In genomic region chr11:63543971-63544696, GRCm38 (mm10) we compare ENCODE assay signal across 27 mouse cellular contexts.
DNase-seq lines count a peak whose midpoint lies in the region; ATAC-seq and TF ChIP-seq lines count a peak whose summit lies in the region.
"Had no signal": no experiment of that assay in that cellular context is flagged by ENCODE, and none has a peak within 500 bp of the region (broad histone marks: within the 10 kb centered on the region; RNA-seq: fewer than 3 reads in every experiment).

No protein-coding gene starts in this region.

- WGBS in embryonic facial prominence, embryonic 14.5 days = 70% methylated on average over 7 of the region's 7 CpGs
- 73% methylated on average over 7 of the region's 7 CpGs for WGBS in embryonic facial prominence, embryonic 10.5 days
- WGBS in lung, embryonic 15.5 days = 51% methylated on average over 7 of the region's 7 CpGs
- WGBS in lung, adult 2 months = 54% methylated on average over 7 of the region's 7 CpGs
- 48% methylated on average over 7 of the region's 7 CpGs for WGBS in lung, postnatal 0 days
- WGBS in stomach, embryonic 16.5 days = 57% methylated on average over 7 of the region's 7 CpGs

- no peak for TF ChIP-seq POLR2A in lung, adult 2 months (IDR thresholded peaks at IDR 0.05; ENCODE audit: borderline replicate concordance, extremely low read depth, low read depth, low read length)

- no peaks in the 10 kb centered on the region for H3K27me3 ChIP-seq in embryonic facial prominence, embryonic 14.5 days (replicated peaks; ENCODE audit: control insufficient read depth, insufficient read depth, low read length)
- no peaks in the 10 kb centered on the region for H3K27me3 ChIP-seq in embryonic facial prominence, embryonic 10.5 days (replicated peaks; ENCODE audit: low read depth, poor library complexity, severe bottlenecking)
- H3K27me3 ChIP-seq in lung, embryonic 15.5 days = no peaks in the 10 kb centered on the region
- H3K27me3 ChIP-seq in lung, postnatal 0 days (replicated peaks; ENCODE audit: insufficient read depth, low read length) = no peaks in the 10 kb centered on the region
- H3K27me3 ChIP-seq in stomach, embryonic 16.5 days (ENCODE audit: control insufficient read depth, insufficient read depth, low read length) = no peaks in the 10 kb centered on the region
- H3K27me3 ChIP-seq: CH12.LX; midbrain, embryonic 15.5 days had no signal

- no peak for TF ChIP-seq CTCF in lung, adult 2 months (IDR thresholded peaks at IDR 0.05; ENCODE audit: insufficient read depth, low read length)
- TF ChIP-seq CTCF in lung, postnatal 0 days (IDR thresholded peaks at IDR 0.05) = no peak

- H3K9me3 ChIP-seq in embryonic facial prominence, embryonic 14.5 days (ENCODE audit: control insufficient read depth, low read length) = no peaks in the 10 kb centered on the region
- H3K9me3 ChIP-seq in embryonic facial prominence, embryonic 10.5 days = no peaks in the 10 kb centered on the region
- H3K9me3 ChIP-seq in lung, embryonic 15.5 days = no peaks in the 10 kb centered on the region
- no peaks in the 10 kb centered on the region for H3K9me3 ChIP-seq in lung, postnatal 0 days (ENCODE audit: low read length)
- no peaks in the 10 kb centered on the region for H3K9me3 ChIP-seq in stomach, embryonic 16.5 days (replicated peaks; ENCODE audit: control insufficient read depth, low read length)
- H3K9me3 ChIP-seq: hindbrain, embryonic 13.5 days; midbrain, embryonic 15.5 days had no signal

- TF ChIP-seq EP300 in lung, postnatal 0 days (IDR thresholded peaks at IDR 0.05) = peak; percentile 71

- ATAC-seq in embryonic facial prominence, embryonic 14.5 days (ENCODE audit: low read depth) = peak; percentile 39; the same call in 1 of the 2 replicates
- 0 out of 2 replicates have a peak, but pooled peaks have one; percentile 8 for ATAC-seq in lung, embryonic 15.5 days (ENCODE audit: borderline replicate concordance, extremely low read depth, low FRiP score, low TSS enrichment)
- peak; percentile 88 for ATAC-seq in lung, postnatal 0 days
- ATAC-seq in stomach, embryonic 16.5 days (ENCODE audit: insufficient read depth, low FRiP score) = peak; percentile 81; the same call in 1 of the 2 replicates
- ATAC-seq: forebrain, embryonic 14.5 days; midbrain, embryonic 15.5 days had no signal

- no peak overlapping the region for H3K4me3 ChIP-seq in embryonic facial prominence, embryonic 14.5 days (ENCODE audit: low read depth, low read length)
- H3K4me3 ChIP-seq in embryonic facial prominence, embryonic 10.5 days = no peak overlapping the region
- H3K4me3 ChIP-seq in lung, embryonic 15.5 days = no peak overlapping the region
- H3K4me3 ChIP-seq in lung, adult 2 months (replicated peaks; ENCODE audit: extremely low read depth, low read depth, low read length) = no peak overlapping the region
- no peak overlapping the region for H3K4me3 ChIP-seq in lung, postnatal 0 days (ENCODE audit: low read depth, low read length)
- H3K4me3 ChIP-seq in stomach, embryonic 16.5 days (replicated peaks; ENCODE audit: low read length) = no peak overlapping the region
- H3K4me3 ChIP-seq: hindbrain, embryonic 13.5 days; midbrain, embryonic 15.5 days had no signal

- no peaks in the 10 kb centered on the region for H3K36me3 ChIP-seq in embryonic facial prominence, embryonic 14.5 days (ENCODE audit: control insufficient read depth, insufficient read depth, low read length)
- H3K36me3 ChIP-seq in embryonic facial prominence, embryonic 10.5 days (replicated peaks) = no peaks in the 10 kb centered on the region
- no peaks in the 10 kb centered on the region for H3K36me3 ChIP-seq in lung, embryonic 15.5 days
- no peaks in the 10 kb centered on the region for H3K36me3 ChIP-seq in lung, postnatal 0 days (ENCODE audit: insufficient read depth, low read length)
- no peaks in the 10 kb centered on the region for H3K36me3 ChIP-seq in stomach, embryonic 16.5 days (ENCODE audit: control insufficient read depth, insufficient read depth, low read length)
- H3K36me3 ChIP-seq: G1E; hindbrain, embryonic 13.5 days; midbrain, embryonic 15.5 days had no signal

- H3K4me2 ChIP-seq in embryonic facial prominence, embryonic 14.5 days (ENCODE audit: low read depth, low read length) = no peak overlapping the region
- no peak overlapping the region for H3K4me2 ChIP-seq in lung, embryonic 15.5 days
- H3K4me2 ChIP-seq in lung, postnatal 0 days (replicated peaks; ENCODE audit: low read depth, low read length) = no peak overlapping the region
- no peak overlapping the region for H3K4me2 ChIP-seq in stomach, embryonic 16.5 days (ENCODE audit: low read depth, low read length)
- H3K4me2 ChIP-seq: heart, embryonic 11.5 days; hindbrain, embryonic 13.5 days; midbrain, embryonic 15.5 days had no signal

- no peak overlapping the region for H3K27ac ChIP-seq in embryonic facial prominence, embryonic 14.5 days (replicated peaks; ENCODE audit: low read depth, low read length)
- H3K27ac ChIP-seq in embryonic facial prominence, embryonic 10.5 days (replicated peaks) = no peak overlapping the region
- H3K27ac ChIP-seq in lung, embryonic 15.5 days = peak overlapping the region; percentile 29; the same call in 1 of the 2 replicates
- no peak overlapping the region for H3K27ac ChIP-seq in lung, postnatal 0 days (ENCODE audit: low read length)
- H3K27ac ChIP-seq in stomach, embryonic 16.5 days (ENCODE audit: low read length) = peak overlapping the region; percentile 38
- H3K27ac ChIP-seq: hindbrain, embryonic 13.5 days; kidney, postnatal 0 days; liver, embryonic 14.5 days; macrophage; midbrain, embryonic 15.5 days had no signal

- peaks cover 16% of the 10 kb centered on the region for H3K4me1 ChIP-seq in embryonic facial prominence, embryonic 14.5 days (ENCODE audit: control insufficient read depth, insufficient read depth, low read length)
- peaks cover 17% of the 10 kb centered on the region for H3K4me1 ChIP-seq in embryonic facial prominence, embryonic 10.5 days
- H3K4me1 ChIP-seq in lung, embryonic 15.5 days = no peaks in the 10 kb centered on the region
- no peaks in the 10 kb centered on the region; the same call in 1 of the 2 replicates for H3K4me1 ChIP-seq in lung, adult 2 months (ENCODE audit: control insufficient read depth, insufficient read depth, low read length)
- no peaks in the 10 kb centered on the region for H3K4me1 ChIP-seq in lung, postnatal 0 days (ENCODE audit: insufficient read depth, low read depth, low read length)
- peaks cover 5% of the 10 kb centered on the region; the same call in 1 of the 2 replicates for H3K4me1 ChIP-seq in stomach, embryonic 16.5 days (ENCODE audit: control insufficient read depth, insufficient read depth, low read length)

- H3K9ac ChIP-seq in embryonic facial prominence, embryonic 14.5 days (ENCODE audit: low read depth, low read length) = no peak overlapping the region
- no peak overlapping the region for H3K9ac ChIP-seq in lung, embryonic 15.5 days
- no peak overlapping the region for H3K9ac ChIP-seq in lung, postnatal 0 days (replicated peaks; ENCODE audit: low read depth)
- H3K9ac ChIP-seq in stomach, embryonic 16.5 days (ENCODE audit: low read length) = no peak overlapping the region
- H3K9ac ChIP-seq: hindbrain, embryonic 13.5 days; liver, embryonic 14.5 days; midbrain, embryonic 15.5 days had no signal

- no peak for DNase-seq in embryonic facial prominence, embryonic 14.5 days (ENCODE audit: low spot score)
- DNase-seq in embryonic facial prominence, embryonic 10.5 days (ENCODE audit: low spot score) = no peak
- DNase-seq in lung, adult 2 months = no peak
- peak; percentile 83 for DNase-seq in lung, postnatal 0 days (ENCODE audit: low spot score)
- no peak for DNase-seq in gastrocnemius, postnatal 25 days
- DNase-seq in adrenal gland, adult 2 months = no peak
- DNase-seq: adrenal gland, postnatal 36 days; cerebellum, adult 2 months; cerebellum, postnatal 14 days; gastrocnemius, postnatal 14 days; heart, adult 18-20 months; heart, postnatal 4 days; layer of hippocampus, adult 9-11 months; liver; right cerebral cortex, adult 18-20 months; spleen, adult 18-20 months had no signal

Comparison
In these comparisons a context has a peak if more than half of its experiments do, and no peak if none do; other contexts are left out.
1. H3K27ac ChIP-seq: peak in lung, embryonic 15.5 days (single experiment) and stomach, embryonic 16.5 days (single experiment); none in embryonic facial prominence, embryonic 14.5 days (single experiment), embryonic facial prominence, embryonic 10.5 days (single experiment) and lung, postnatal 0 days (single experiment).
2. ATAC-seq: peak in every context shown above with its lines; median percentile 88 in lung, postnatal 0 days; 81 in stomach, embryonic 16.5 days; 39 in embryonic facial prominence, embryonic 14.5 days; 8 in lung, embryonic 15.5 days.